Mouse (Mus musculus) gastrocnemius, postnatal 14 days (tissue): ENCODE data around the gene Col8a1. TPM values are rescaled to one million over a fixed set of nuclear protein-coding genes. Genes with fewer than 3 reads are reported as not detected.
A peak's percentile ranks its signal among the peaks of the same experiment; 100 is the strongest.

ENCODE experiments used
- DNase-seq: peaks from one replicate; pipeline ENCODE4 v3.0.0; 2021; ENCODE audit warnings: mixed read lengths
- intact Hi-C: fragments of 180-260 bp; cut with DNase I; formaldehyde crosslinking; loops from one replicate; pipeline ENCODE4 v1.15.1; 2025; ENCODE audit warnings: low total_unique reads
- long read RNA-seq, 2 experiments: library from polyadenylated mRNA; stranded (forward); transcript quantifications; one replicate each; pipeline ENCODE4 v2.0.0; 2021
- total RNA-seq, 2 experiments: library from RNA; stranded (reverse); gene quantifications; 2 replicates each; pipeline ENCODE4 v1.2.3; 2021

Gene Col8a1
- 1 to 10 TPM; 4.8 to 7.8 TPM for total RNA-seq
- long read RNA-seq, experiment 1, partial matches to known transcripts: 0 of 1 reads
- long read RNA-seq, experiment 1, other reads (novel, unspliced or antisense): 1 of 1 reads
- long read RNA-seq, experiment 2, full-length matches to known transcripts: 2 of 2 reads
- long read RNA-seq, experiment 2, partial matches to known transcripts: 0 of 2 reads
- long read RNA-seq, experiment 2, other reads (novel, unspliced or antisense): 0 of 2 reads

- intact Hi-C loops: no loop called here
- DNase-seq: peak; percentile 6
Observed at GRCm38 (mm10) chr16:57754526-57755125, at the start of gene Col8a1. Col8a1 (minus strand) TSS chr16:57754737.

GRCm38 (mm10) chr16:57801886-57802285 is 47.3 kb upstream of the Col8a1 start:
- no peak for DNase-seq
- intact Hi-C loops: no loop called here

- DNase-seq: peak; percentile 8
- intact Hi-C loops: no loop called here
Observed at GRCm38 (mm10) chr16:57796321-57796720, 41.8 kb upstream of the Col8a1 start.

GRCm38 (mm10) chr16:57779011-57779410 is 24.5 kb upstream of the Col8a1 start:
- intact Hi-C loops: no loop called here

GRCm38 (mm10) chr16:57765615-57766014 is 11.1 kb upstream of the Col8a1 start:
- intact Hi-C loops: no loop called here
- DNase-seq: no peak

More at GRCm38 (mm10) chr16:57779011-57779410, 24.5 kb upstream of the Col8a1 start:
- no peak for DNase-seq

- intact Hi-C loops: no loop called here
- DNase-seq: no peak
Observed at GRCm38 (mm10) chr16:57759862-57760261, 5.3 kb upstream of the Col8a1 start.

GRCm38 (mm10) chr16:57755708-57756107 is 1.2 kb upstream of the Col8a1 start:
- intact Hi-C loops: no loop called here
- no peak for DNase-seq

- intact Hi-C loops: no loop called here
- DNase-seq: peak; percentile 25
Observed at GRCm38 (mm10) chr16:57755241-57755640, 704 bp upstream of the Col8a1 start.

- intact Hi-C loops: no loop called here
- no peak for DNase-seq
Observed at GRCm38 (mm10) chr16:57753539-57754280, 827 bp downstream of the Col8a1 start.

GRCm38 (mm10) chr16:57750549-57750948 is 4.0 kb downstream of the Col8a1 start:
- no peak for DNase-seq
- intact Hi-C loops: no loop called here

- DNase-seq: no peak
- intact Hi-C loops: no loop called here
Observed at GRCm38 (mm10) chr16:57748093-57748492, 6.4 kb downstream of the Col8a1 start.

- no peak for DNase-seq
- intact Hi-C loops: no loop called here
Observed at GRCm38 (mm10) chr16:57747357-57748056, 7.0 kb downstream of the Col8a1 start.

- intact Hi-C loops: no loop called here
- DNase-seq: no peak
Observed at GRCm38 (mm10) chr16:57740169-57740568, 14.4 kb downstream of the Col8a1 start.

- intact Hi-C loops: no loop called here
- DNase-seq: no peak
Observed at GRCm38 (mm10) chr16:57734942-57735341, 19.6 kb downstream of the Col8a1 start.

- DNase-seq: no peak
- intact Hi-C loops: no loop called here
Observed at GRCm38 (mm10) chr16:57733545-57733944, 21.0 kb downstream of the Col8a1 start.

- intact Hi-C loops: no loop called here
- no peak for DNase-seq
Observed at GRCm38 (mm10) chr16:57733139-57733538, 21.4 kb downstream of the Col8a1 start.

- no peak for DNase-seq
- intact Hi-C loops: no loop called here
Observed at GRCm38 (mm10) chr16:57724978-57725377, 29.6 kb downstream of the Col8a1 start.

GRCm38 (mm10) chr16:57718982-57719381 is 35.6 kb downstream of the Col8a1 start:
- intact Hi-C loops: no loop called here
- no peak for DNase-seq

- intact Hi-C loops: no loop called here
Observed at GRCm38 (mm10) chr16:57698733-57699132, 55.8 kb downstream of the Col8a1 start.

GRCm38 (mm10) chr16:57694694-57695093 is 59.8 kb downstream of the Col8a1 start:
- DNase-seq: no peak
- intact Hi-C loops: no loop called here

More at GRCm38 (mm10) chr16:57698733-57699132, 55.8 kb downstream of the Col8a1 start:
- no peak for DNase-seq
